Mouse (Mus musculus): ENCODE data around the gene Tectb.

DNA sequence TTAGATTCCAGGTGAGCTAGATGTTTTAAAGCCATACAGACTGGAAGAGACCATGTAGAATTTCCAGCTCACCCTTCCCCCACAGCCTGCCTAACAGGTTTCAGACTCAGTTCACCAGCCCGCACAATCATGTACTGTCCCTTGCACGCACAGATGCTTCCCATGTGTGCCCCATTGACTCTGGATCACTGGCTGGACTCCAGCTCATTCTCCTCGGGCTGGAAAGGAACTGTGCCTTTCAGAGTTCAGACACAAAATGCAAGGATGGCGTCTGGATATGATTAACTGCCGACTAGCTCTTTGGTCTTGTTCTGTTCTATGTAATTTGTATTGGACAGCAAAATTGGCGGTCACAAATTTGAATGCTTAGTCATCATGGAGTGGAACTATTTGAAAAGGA, 30.9 kb upstream of the Tectb start:
- TF ChIP-seq CTCF (conservative IDR thresholded peaks at IDR 0.05; ENCODE audit: insufficient read depth, insufficient read length, low read depth, low read length) (no peak), POLR2A (IDR thresholded peaks at IDR 0.05; ENCODE audit: low read depth, low read length) (no peak)
